Mouse (Mus musculus) limb, embryonic 14.5 days (tissue): ENCODE results near the gene Arl15. TPM values are rescaled to one million over a fixed set of nuclear protein-coding genes. Genes with fewer than 3 reads are reported as not detected.

Source experiments
- ATAC-seq: fragments of 200-750 bp; cut with Nextera tagmentation; 2 replicates; pipeline ENCODE4 v1.8.0; 2017; ENCODE audit warnings: low read depth, moderate number of reproducible peaks, moderate TSS enrichment; ENCODE audit not compliant: low FRiP score
- DNase-seq: peaks from one replicate; pipeline ENCODE4 v3.0.0-alpha.2; 2015; ENCODE audit warnings: low spot score
- H3K27ac ChIP-seq: fragments of 300-500 bp; sonication (generic); replicated peaks from 2 replicates; pipeline ENCODE4 v1.5.1; 2014; ENCODE audit warnings: low read depth, mild to moderate bottlenecking, low read length, moderate library complexity, mixed read lengths
- H3K27me3 ChIP-seq: fragments of 300-500 bp; sonication (generic); 2 replicates; pipeline ENCODE4 v1.6.1; 2014; ENCODE audit warnings: low read length, mixed read lengths; ENCODE audit not compliant: control insufficient read depth, insufficient read depth
- H3K36me3 ChIP-seq: fragments of 300-500 bp; sonication (generic); 2 replicates; pipeline ENCODE4 v1.6.1; 2014; ENCODE audit warnings: mild to moderate bottlenecking, low read length, moderate library complexity, mixed read lengths; ENCODE audit not compliant: control insufficient read depth, insufficient read depth
- H3K4me1 ChIP-seq: fragments of 300-500 bp; sonication (generic); 2 replicates; pipeline ENCODE4 v1.6.1; 2014; ENCODE audit warnings: antibody characterized with exemption, low read length, mixed read lengths; ENCODE audit not compliant: control insufficient read depth, insufficient read depth
- H3K4me2 ChIP-seq: fragments of 300-500 bp; sonication (generic); replicated peaks from 2 replicates; pipeline ENCODE4 v1.6.1; 2014; ENCODE audit warnings: low read depth, mild to moderate bottlenecking, low read length, moderate library complexity; ENCODE audit not compliant: severe bottlenecking
- H3K4me3 ChIP-seq: fragments of 300-500 bp; sonication (generic); replicated peaks from 2 replicates; pipeline ENCODE4 v1.5.1; 2014; ENCODE audit warnings: low read length
- H3K9ac ChIP-seq: fragments of 300-500 bp; sonication (generic); 2 replicates; pipeline ENCODE4 v1.6.1; 2014; ENCODE audit warnings: mild to moderate bottlenecking, low read depth, low read length, moderate library complexity; ENCODE audit not compliant: severe bottlenecking
- H3K9me3 ChIP-seq: fragments of 300-500 bp; sonication (generic); 2 replicates; pipeline ENCODE4 v1.6.1; 2016; ENCODE audit warnings: low read length; ENCODE audit not compliant: control insufficient read depth
- POLR2A ChIP-seq: fragments of 200-500 bp; IDR thresholded peaks from 2 replicates; pipeline ENCODE4 v1.8.0; 2012; ENCODE audit warnings: inconsistent platforms, mild to moderate bottlenecking, moderate library complexity, borderline replicate concordance; ENCODE audit not compliant: insufficient read depth, insufficient read length; ENCODE audit errors: extremely low read depth
- WGBS: fragments of 180-500 bp; shearing (Covaris S2); extraction: QIAGEN DNeasy Blood & Tissue Kit; methylation state at CpG from one replicate; pipeline ENCODE4 v1.1.7; 2014; 5-methylcytosine and 5-hydroxymethylcytosine counted together
- polyA plus RNA-seq, 2 experiments: library from polyadenylated mRNA; depleted of rRNA in 1 of 2; stranded (reverse) in 1 of 2; unstranded in 1 of 2; fragments of >200 nt; fragmentation: Nextera tagmentation in 1 of 2; extraction: Ambion mirVana in 1 of 2; gene quantifications; 2 replicates each; pipeline versions ENCODE4 v1.2.1 to v1.2.3; 2012 to 2014

The Arl15 gene
- polyA plus RNA-seq, 2 experiments, result 10.1 to 10.7 TPM

GRCm38 (mm10) chr13:113865378-113865777 is 71.1 kb downstream of the Arl15 start:
- H3K4me1 ChIP-seq, result peaks cover 6% of the 10 kb centered on the region; the same call in 1 of the 2 replicates
- no peaks in the 10 kb centered on the region for H3K27me3 ChIP-seq
- no peak for TF ChIP-seq POLR2A
- no peak overlapping the region for H3K27ac ChIP-seq
- ATAC-seq (no peak), DNase-seq (no peak)
- H3K9me3 ChIP-seq, result no peaks in the 10 kb centered on the region
- WGBS, result 54% methylated on average over 6 of the region's 6 CpGs
- H3K36me3 ChIP-seq, result no peaks in the 10 kb centered on the region
- no peak overlapping the region for H3K4me2 ChIP-seq
- H3K4me3 ChIP-seq, result no peak overlapping the region
- no peak overlapping the region for H3K9ac ChIP-seq

DNA sequence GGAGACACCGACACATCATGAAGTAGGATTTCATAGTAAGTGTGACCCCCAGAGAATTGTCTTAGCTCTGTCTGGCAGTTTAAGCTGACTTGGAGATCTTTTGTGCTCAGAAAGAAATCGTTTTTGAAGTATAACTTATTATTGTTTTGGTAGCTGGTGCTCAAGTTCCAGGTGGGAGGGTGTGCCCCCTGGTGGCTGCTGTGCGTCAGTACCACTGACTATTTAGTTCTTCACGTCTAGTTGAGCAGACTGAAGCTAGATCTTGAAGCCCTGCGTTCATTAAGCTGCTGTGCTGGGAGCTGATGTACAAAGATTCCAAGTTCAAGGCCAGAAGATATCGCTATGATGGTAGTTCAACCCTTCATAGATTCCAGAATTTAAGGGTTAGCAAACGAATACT is 71.5 kb downstream of the Arl15 start:
- Histone ChIP-seq H3K4me1 (peaks cover 5% of the 10 kb centered on the region; the same call in 1 of the 2 replicates), H3K27me3 (no peaks in the 10 kb centered on the region), H3K36me3 (no peaks in the 10 kb centered on the region), H3K4me3 (no peak overlapping the region), H3K9ac (no peak overlapping the region), H3K4me2 (no peak overlapping the region), H3K27ac (no peak overlapping the region), H3K9me3 (no peaks in the 10 kb centered on the region)
- WGBS, result 39% methylated on average over 7 of the region's 7 CpGs
- ATAC-seq, result peak; percentile 45; the same call in 1 of the 2 replicates
- no peak for TF ChIP-seq POLR2A
- peak; percentile 63 for DNase-seq

DNA sequence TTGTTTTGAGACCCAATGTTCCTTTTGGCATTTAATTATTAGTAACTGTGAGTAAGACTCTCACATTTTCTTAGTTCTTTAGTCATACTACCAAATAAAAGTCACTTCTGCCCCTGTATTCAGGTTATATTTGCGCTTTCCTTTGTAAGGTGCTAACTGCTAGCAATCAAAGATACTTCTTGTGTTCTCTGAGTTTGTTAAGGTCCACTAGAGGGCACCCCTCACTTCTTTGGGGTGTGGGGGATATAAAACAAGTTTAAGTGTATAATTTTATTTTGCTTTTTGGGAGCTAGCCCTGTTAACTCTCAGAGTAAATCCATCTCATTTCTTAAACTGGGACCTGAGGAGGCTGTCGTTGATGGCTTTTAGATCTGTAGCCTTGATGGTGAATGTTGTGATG is 73.4 kb downstream of the Arl15 start:
- Histone ChIP-seq H3K4me1 (no peaks in the 10 kb centered on the region), H3K27ac (no peak overlapping the region), H3K9ac (no peak overlapping the region), H3K36me3 (no peaks in the 10 kb centered on the region), H3K9me3 (no peaks in the 10 kb centered on the region), H3K4me2 (no peak overlapping the region), H3K27me3 (no peaks in the 10 kb centered on the region), H3K4me3 (no peak overlapping the region)
- 88% methylated on average over 2 of the region's 2 CpGs for WGBS
- DNase-seq, result no peak
- no peak for ATAC-seq
- no peak for TF ChIP-seq POLR2A

- no peak overlapping the region for H3K4me2 ChIP-seq
- no peaks in the 10 kb centered on the region for H3K27me3 ChIP-seq
- ATAC-seq (0 out of 2 replicates have a peak, but pooled peaks have one; percentile 8), DNase-seq (peak; percentile 75)
- no peak for TF ChIP-seq POLR2A
- H3K4me3 ChIP-seq, result no peak overlapping the region
- WGBS, result 64% methylated on average over 20 of the region's 20 CpGs
- 0 out of 2 replicates have a peak, but pooled peaks cover 5% of the 10 kb centered on the region for H3K4me1 ChIP-seq
- H3K9ac ChIP-seq, result no peak overlapping the region
- no peaks in the 10 kb centered on the region for H3K9me3 ChIP-seq
- H3K36me3 ChIP-seq, result no peaks in the 10 kb centered on the region
- no peak overlapping the region for H3K27ac ChIP-seq
These were observed 75.2 kb downstream of the Arl15 start for GRCm38 (mm10) chr13:113869212-113870205.

DNA sequence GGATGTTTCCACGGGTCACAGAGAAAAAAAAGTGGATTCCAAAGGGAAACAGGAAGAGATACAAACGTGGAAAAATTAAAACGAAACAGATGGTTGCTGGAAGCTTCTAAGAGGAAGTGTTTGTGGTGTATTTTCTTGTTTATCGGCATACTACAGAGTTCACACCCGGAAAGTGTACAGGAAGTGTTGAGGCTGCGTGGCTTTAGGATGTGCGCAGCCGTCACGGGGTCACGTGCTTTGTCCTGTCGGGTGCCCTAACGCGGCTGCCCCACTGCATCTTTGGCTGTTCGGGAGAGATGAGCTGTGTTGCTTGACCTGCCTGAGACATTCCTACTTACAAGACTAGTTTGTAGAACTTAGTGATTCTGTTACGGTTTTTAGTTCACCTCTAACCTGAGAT is 76.1 kb downstream of the Arl15 start:
- DNase-seq (no peak), ATAC-seq (no peak)
- Histone ChIP-seq H3K4me3 (no peak overlapping the region), H3K4me2 (no peak overlapping the region), H3K9ac (no peak overlapping the region), H3K27ac (no peak overlapping the region), H3K4me1 (0 out of 2 replicates have a peak, but pooled peaks cover 5% of the 10 kb centered on the region), H3K27me3 (no peaks in the 10 kb centered on the region), H3K36me3 (no peaks in the 10 kb centered on the region), H3K9me3 (no peaks in the 10 kb centered on the region)
- TF ChIP-seq POLR2A, result no peak
- WGBS, result 74% methylated on average over 15 of the region's 15 CpGs
